Mouse (Mus musculus) embryonic facial prominence, embryonic 15.5 days (tissue): ENCODE measurements around the gene Ptgis. TPM values are rescaled to one million over a fixed set of nuclear protein-coding genes. Genes with fewer than 3 reads are reported as not detected.
A peak's percentile ranks its signal among the peaks of the same experiment; 100 is the strongest.

ENCODE experiments used
- ATAC-seq: fragments of 200-750 bp; cut with Nextera tagmentation; 2 replicates; pipeline ENCODE4 v1.8.0; 2017; ENCODE audit warnings: low read depth, moderate TSS enrichment; ENCODE audit not compliant: insufficient number of reproducible peaks, low FRiP score, low TSS enrichment
- H3K27ac ChIP-seq: fragments of 300-500 bp; sonication (generic); replicated peaks from 2 replicates; pipeline ENCODE4 v1.5.1; 2015; ENCODE audit warnings: mild to moderate bottlenecking, inconsistent platforms
- H3K27me3 ChIP-seq: fragments of 300-500 bp; sonication (generic); 2 replicates; pipeline ENCODE4 v1.6.1; 2015; ENCODE audit warnings: inconsistent platforms
- H3K36me3 ChIP-seq: fragments of 300-500 bp; sonication (generic); 2 replicates; pipeline ENCODE4 v1.6.1; 2015; ENCODE audit warnings: mild to moderate bottlenecking, inconsistent platforms
- H3K4me1 ChIP-seq: fragments of 300-500 bp; sonication (generic); 2 replicates; pipeline ENCODE4 v1.6.1; 2015; ENCODE audit warnings: inconsistent platforms
- H3K4me2 ChIP-seq: fragments of 300-500 bp; sonication (generic); replicated peaks from 2 replicates; pipeline ENCODE4 v1.6.1; 2015; ENCODE audit warnings: mild to moderate bottlenecking, inconsistent platforms
- H3K4me3 ChIP-seq: fragments of 300-500 bp; sonication (generic); replicated peaks from 2 replicates; pipeline ENCODE4 v1.5.1; 2015; ENCODE audit warnings: mild to moderate bottlenecking, inconsistent platforms
- H3K9ac ChIP-seq: fragments of 300-500 bp; sonication (generic); 2 replicates; pipeline ENCODE4 v1.6.1; 2015; ENCODE audit warnings: inconsistent platforms
- H3K9me3 ChIP-seq: fragments of 300-500 bp; sonication (generic); replicated peaks from 2 replicates; pipeline ENCODE4 v1.6.1; 2016; ENCODE audit warnings: inconsistent platforms
- WGBS: fragments of 180-500 bp; shearing (Covaris S2); methylation state at CpG from one replicate; pipeline ENCODE4 v1.1.7; 2015; 5-methylcytosine and 5-hydroxymethylcytosine counted together
- polyA plus RNA-seq: library from polyadenylated mRNA; unstranded; fragments of >200 nt; fragmentation: Nextera tagmentation; extraction: Ambion mirVana; gene quantifications from 2 replicates; pipeline ENCODE4 v1.2.1, GENCODE M21; 2015

Gene Ptgis
- polyA plus RNA-seq, 1 experiment from 2014 or later, result 33.1 TPM

DNA sequence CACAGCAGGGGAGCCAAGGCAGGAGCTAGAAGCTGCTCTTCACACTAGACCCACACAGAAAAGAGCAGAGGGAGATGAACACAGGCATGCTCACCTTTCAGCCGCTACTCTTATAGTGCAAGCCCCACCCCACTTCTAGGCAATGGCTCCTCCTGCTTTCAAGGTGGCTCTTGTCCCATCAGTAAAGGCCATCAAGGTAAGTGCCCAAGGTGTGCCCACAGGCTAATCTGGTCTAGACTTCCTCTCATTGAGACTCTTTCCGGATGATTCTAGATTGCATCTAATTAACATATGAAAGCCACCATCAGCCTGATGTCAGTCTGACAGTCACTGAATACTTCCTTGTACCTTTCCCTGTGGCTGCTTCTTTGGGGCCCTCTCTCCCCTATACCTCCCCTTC, 7.4 kb upstream of the Ptgis start:
- Histone ChIP-seq H3K9me3 (no peaks in the 10 kb centered on the region), H3K9ac (no peak overlapping the region), H3K4me2 (no peak overlapping the region), H3K4me1 (peaks cover 18% of the 10 kb centered on the region), H3K27ac (no peak overlapping the region), H3K4me3 (no peak overlapping the region), H3K27me3 (no peaks in the 10 kb centered on the region), H3K36me3 (no peaks in the 10 kb centered on the region)
- ATAC-seq, result no peak
- 37% methylated on average over 2 of the region's 2 CpGs for WGBS

DNA sequence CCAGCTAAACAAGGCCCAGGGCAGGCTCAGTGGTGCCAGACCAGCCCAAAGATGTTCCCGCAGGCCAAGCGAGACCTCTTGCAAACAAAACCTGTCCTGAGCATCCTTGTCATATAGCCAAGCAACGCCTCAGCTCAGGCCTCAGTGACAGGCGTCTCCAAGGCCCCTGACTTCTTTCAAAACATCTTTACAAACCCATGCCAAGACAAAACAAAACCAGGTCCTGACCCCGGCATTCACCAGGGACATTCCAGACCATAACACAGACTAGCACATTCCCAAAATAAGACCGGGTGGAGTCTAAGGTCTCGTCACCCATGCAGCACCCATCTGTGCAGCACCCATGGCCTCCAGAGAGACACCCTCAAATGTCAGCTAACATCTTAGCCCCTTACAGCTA, 6.3 kb upstream of the Ptgis start:
- whole genome bisulfite sequencing, result 82% methylated on average over 7 of the region's 7 CpGs
- Histone ChIP-seq H3K27ac (no peak overlapping the region), H3K9me3 (no peaks in the 10 kb centered on the region), H3K4me3 (no peak overlapping the region), H3K4me1 (peaks cover 18% of the 10 kb centered on the region), H3K4me2 (no peak overlapping the region), H3K27me3 (0 out of 2 replicates have a peak, but pooled peaks cover 6% of the 10 kb centered on the region), H3K36me3 (no peaks in the 10 kb centered on the region), H3K9ac (no peak overlapping the region)
- ATAC-seq, result no peak

DNA sequence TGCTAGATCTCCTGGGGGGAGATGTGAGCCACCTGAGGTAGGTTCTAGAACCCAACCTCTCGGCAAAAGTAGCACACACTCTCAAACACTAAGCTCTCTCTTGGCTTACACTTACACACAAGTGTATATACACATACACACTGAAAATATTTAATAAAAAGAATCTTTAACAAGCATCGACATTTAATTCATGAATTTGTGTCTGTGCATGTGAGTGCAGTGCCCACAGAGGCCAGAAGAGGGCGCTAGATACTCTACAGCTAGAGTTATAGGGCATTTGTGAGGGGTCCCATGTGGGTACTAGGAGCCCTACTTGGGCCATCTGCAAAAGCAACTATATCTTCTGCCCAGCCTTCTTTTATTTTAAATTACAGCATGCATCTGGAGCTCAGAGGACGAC, 4.5 kb upstream of the Ptgis start:
- ATAC-seq, result no peak
- Histone ChIP-seq H3K27me3 (peaks cover 22% of the 10 kb centered on the region; the same call in 1 of the 2 replicates), H3K27ac (no peak overlapping the region), H3K4me3 (no peak overlapping the region), H3K9ac (no peak overlapping the region), H3K4me2 (no peak overlapping the region), H3K36me3 (no peaks in the 10 kb centered on the region), H3K4me1 (peaks cover 10% of the 10 kb centered on the region), H3K9me3 (no peaks in the 10 kb centered on the region)
- WGBS, result 72% methylated on average over 4 of the region's 4 CpGs

DNA sequence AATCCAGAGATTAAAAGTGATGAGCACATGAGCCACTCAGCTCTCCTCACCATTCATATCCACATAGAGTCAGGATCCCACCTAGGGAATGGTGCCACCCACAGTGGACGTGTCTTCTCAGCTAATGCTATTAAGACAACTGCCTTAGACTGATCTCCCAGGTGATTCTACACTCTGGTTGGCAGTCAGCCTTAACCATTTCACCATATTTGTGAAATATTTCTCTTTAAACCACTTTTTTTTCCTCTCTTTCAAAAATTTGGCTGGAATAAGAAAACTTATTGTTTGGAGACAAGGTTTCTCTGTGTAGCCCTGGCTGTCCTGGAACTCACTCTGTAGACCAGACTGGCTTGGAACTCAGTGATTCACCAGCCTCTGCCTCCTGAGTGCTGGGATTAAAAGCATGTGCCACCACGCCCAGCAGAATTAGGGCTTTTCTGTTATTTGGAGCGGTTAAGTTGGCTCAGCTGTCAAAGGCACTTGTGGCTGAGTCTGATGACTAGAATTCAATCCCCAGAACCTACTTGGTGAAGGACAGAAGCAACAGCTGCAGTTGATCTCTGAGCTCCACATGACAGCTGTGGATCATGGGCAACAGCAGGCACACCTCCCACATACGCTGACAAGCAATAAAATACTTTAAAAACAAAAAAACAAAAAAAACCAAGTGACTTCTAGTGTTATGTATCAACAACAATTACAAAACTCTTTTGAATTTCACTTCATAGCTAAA, 3.6 kb upstream of the Ptgis start:
- Histone ChIP-seq H3K4me1 (peaks cover 12% of the 10 kb centered on the region), H3K9me3 (no peaks in the 10 kb centered on the region), H3K4me2 (no peak overlapping the region), H3K27me3 (peaks cover 31% of the 10 kb centered on the region), H3K36me3 (no peaks in the 10 kb centered on the region), H3K9ac (no peak overlapping the region), H3K27ac (peak overlapping the region; percentile 17; the same call in 1 of the 2 replicates), H3K4me3 (no peak overlapping the region)
- 65% methylated on average over 4 of the region's 4 CpGs for WGBS
- ATAC-seq, result no peak

DNA sequence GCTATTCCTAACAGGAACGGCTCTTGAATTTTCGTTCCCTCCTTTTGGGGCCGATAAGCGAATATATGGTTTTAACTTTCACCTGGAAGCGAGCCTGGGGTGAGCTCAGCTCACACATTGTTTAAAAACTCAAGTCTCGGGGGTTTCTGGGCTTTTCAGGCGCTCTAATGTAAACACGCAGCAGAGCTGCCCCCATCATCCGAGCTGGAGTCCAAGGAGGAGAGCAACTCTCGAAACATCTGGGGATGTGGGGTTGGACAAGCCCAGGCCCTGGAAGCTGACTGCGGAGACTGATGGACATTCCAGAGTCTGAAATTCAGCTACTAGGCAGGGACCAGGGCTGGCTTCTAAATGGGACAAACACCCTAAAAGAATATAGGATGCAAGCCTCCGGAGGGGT, 1.1 kb downstream of the Ptgis start:
- H3K4me3 ChIP-seq, result peak overlapping the region; percentile 47
- H3K4me2 ChIP-seq, result peak overlapping the region; percentile 65
- WGBS, result 13% methylated on average over 12 of the region's 12 CpGs
- H3K9ac ChIP-seq, result no peak overlapping the region
- ATAC-seq, result no peak
- H3K4me1 ChIP-seq, result peaks cover 25% of the 10 kb centered on the region
- H3K27ac ChIP-seq, result no peak overlapping the region; the same call in 1 of the 2 replicates
- peaks cover 45% of the 10 kb centered on the region for H3K27me3 ChIP-seq
- H3K9me3 ChIP-seq, result no peaks in the 10 kb centered on the region
- no peaks in the 10 kb centered on the region for H3K36me3 ChIP-seq

DNA sequence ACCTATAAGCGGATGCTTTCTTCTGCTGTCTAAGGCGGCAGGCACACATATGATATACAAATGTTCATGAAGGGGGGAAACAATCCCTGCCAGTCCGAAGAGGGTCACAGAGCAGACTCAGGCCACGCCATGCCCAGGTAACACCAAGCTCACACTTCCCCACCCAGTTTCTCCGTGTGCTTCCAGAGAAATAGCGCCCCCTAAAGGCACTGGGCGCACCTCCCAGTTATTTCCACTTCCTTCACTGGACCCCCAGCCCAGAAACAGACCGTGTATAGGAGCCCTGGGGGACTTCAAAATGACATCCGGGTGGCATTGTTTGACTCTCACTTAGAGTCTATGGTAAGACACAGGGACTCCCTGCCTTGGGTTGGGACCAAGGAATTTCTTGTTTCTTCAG, 3.2 kb downstream of the Ptgis start:
- Histone ChIP-seq H3K36me3 (no peaks in the 10 kb centered on the region), H3K9ac (no peak overlapping the region), H3K9me3 (no peaks in the 10 kb centered on the region), H3K4me3 (no peak overlapping the region), H3K4me1 (peaks cover 44% of the 10 kb centered on the region), H3K4me2 (no peak overlapping the region), H3K27ac (no peak overlapping the region), H3K27me3 (peaks cover 44% of the 10 kb centered on the region)
- WGBS, result 78% methylated on average over 9 of the region's 9 CpGs
- ATAC-seq, result no peak

DNA sequence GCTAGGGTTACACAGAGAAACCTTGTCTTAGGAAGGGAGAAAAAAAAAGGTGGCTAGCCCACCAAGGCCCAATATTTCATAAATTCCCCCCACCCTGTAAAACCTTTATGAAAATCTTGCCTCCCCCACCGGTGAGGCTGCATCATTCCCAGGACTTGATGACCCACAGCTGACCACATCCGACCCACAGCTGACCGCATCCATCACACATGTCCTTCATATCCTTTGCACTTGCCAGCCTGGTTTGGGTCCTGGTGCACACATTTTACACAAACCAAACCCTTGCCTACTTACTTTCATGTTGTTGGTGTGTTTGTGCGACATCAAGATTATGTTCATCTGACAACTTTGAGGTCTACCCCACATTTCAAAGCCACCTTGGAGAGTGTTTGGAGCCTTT, 4.2 kb downstream of the Ptgis start:
- Histone ChIP-seq H3K4me1 (peaks cover 53% of the 10 kb centered on the region), H3K36me3 (no peaks in the 10 kb centered on the region), H3K9me3 (no peaks in the 10 kb centered on the region), H3K4me2 (no peak overlapping the region), H3K27ac (no peak overlapping the region), H3K9ac (no peak overlapping the region), H3K27me3 (peaks cover 34% of the 10 kb centered on the region), H3K4me3 (no peak overlapping the region)
- ATAC-seq, result no peak
- 92% methylated on average over 4 of the region's 4 CpGs for WGBS

DNA sequence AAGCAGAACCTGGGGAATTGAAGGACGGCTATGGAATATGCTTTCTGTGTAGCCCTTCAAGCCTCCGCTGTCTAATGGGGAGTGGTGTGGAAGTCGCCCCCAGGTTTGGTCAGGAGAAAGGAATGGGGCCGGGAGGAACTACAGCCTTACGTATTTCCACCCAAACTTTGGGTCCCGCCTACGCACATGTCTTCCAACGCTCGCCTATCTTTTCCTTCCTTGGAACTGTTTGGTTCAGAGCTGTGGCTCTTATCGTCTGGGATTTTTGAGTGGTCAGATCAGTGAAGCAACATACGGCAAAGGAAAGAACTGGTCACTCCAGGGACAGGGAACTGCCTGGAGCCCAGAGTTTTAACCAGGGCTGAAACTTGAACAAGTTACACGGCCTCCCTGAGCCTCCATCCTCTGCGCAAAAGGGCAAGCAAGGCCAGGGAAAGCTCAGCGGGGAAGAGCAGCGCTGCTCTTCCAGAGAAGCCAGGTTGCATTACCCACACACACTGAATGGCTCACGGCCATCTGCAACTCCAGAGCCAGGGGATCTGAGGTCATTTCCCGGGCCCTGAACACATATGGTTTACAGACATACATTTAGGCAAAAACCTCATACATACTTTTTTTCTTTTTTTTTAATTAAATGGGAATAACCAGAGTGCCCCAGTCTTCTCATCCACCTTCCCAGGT, 4.9 kb downstream of the Ptgis start:
- H3K36me3 ChIP-seq, result no peaks in the 10 kb centered on the region
- H3K27ac ChIP-seq, result no peak overlapping the region; the same call in 1 of the 2 replicates
- H3K4me3 ChIP-seq, result no peak overlapping the region
- H3K4me2 ChIP-seq, result no peak overlapping the region
- H3K9me3 ChIP-seq, result no peaks in the 10 kb centered on the region
- peaks cover 51% of the 10 kb centered on the region for H3K4me1 ChIP-seq
- no peak for ATAC-seq
- 69% methylated on average over 17 of the region's 17 CpGs for WGBS
- H3K27me3 ChIP-seq, result peaks cover 29% of the 10 kb centered on the region
- no peak overlapping the region for H3K9ac ChIP-seq

DNA sequence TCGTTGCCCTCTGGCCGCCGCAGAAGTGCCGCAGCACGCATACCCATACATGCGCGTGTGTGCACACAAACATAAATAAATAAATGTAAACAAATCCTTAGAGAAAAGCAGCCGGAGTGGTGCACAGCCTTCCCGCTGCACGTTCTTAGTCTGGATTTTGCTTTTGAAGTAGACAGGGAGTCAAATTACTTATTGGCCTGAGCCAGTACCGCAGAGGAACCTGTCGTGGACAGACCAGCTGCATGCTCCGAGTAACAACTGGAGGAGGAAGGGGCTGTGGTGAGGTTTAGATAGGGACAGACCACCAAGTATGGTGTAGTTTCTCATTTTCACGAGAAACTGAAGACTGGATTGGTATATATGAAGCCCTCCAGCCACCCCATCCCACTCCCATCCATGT, 6.6 kb downstream of the Ptgis start:
- 25% methylated on average over 14 of the region's 14 CpGs for WGBS
- Histone ChIP-seq H3K36me3 (no peaks in the 10 kb centered on the region), H3K4me1 (peaks cover 40% of the 10 kb centered on the region), H3K4me2 (0 out of 2 replicates have a peak overlapping the region, but pooled peaks have one; percentile 11), H3K9ac (no peak overlapping the region), H3K27me3 (peaks cover 12% of the 10 kb centered on the region), H3K27ac (peak overlapping the region; percentile 51; the same call in 1 of the 2 replicates), H3K4me3 (no peak overlapping the region), H3K9me3 (no peaks in the 10 kb centered on the region)
- ATAC-seq, result no peak

DNA sequence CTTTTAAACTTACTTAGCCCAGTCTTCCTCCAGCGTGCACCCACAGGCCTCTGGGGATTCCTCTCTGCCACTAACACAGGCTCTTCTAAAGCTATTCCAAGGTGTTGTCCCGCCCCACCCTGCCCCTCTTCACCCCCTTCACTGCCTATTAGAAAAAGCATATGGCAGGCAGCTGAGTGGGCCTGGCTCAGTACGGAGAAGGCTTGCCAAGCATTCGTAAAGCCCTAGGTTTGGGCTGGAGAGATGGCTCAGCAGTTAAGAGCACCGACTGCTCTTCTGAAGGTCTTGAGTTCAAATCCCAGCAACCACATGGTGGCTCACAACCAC, 7.4 kb downstream of the Ptgis start:
- 50% methylated on average over 5 of the region's 5 CpGs for WGBS
- no peak overlapping the region for H3K4me2 ChIP-seq
- no peak for ATAC-seq
- no peak overlapping the region for H3K9ac ChIP-seq
- peaks cover 40% of the 10 kb centered on the region for H3K4me1 ChIP-seq
- H3K27ac ChIP-seq, result no peak overlapping the region
- H3K36me3 ChIP-seq, result no peaks in the 10 kb centered on the region
- H3K4me3 ChIP-seq, result no peak overlapping the region
- peaks cover 4% of the 10 kb centered on the region; the same call in 1 of the 2 replicates for H3K27me3 ChIP-seq
- no peaks in the 10 kb centered on the region for H3K9me3 ChIP-seq

DNA sequence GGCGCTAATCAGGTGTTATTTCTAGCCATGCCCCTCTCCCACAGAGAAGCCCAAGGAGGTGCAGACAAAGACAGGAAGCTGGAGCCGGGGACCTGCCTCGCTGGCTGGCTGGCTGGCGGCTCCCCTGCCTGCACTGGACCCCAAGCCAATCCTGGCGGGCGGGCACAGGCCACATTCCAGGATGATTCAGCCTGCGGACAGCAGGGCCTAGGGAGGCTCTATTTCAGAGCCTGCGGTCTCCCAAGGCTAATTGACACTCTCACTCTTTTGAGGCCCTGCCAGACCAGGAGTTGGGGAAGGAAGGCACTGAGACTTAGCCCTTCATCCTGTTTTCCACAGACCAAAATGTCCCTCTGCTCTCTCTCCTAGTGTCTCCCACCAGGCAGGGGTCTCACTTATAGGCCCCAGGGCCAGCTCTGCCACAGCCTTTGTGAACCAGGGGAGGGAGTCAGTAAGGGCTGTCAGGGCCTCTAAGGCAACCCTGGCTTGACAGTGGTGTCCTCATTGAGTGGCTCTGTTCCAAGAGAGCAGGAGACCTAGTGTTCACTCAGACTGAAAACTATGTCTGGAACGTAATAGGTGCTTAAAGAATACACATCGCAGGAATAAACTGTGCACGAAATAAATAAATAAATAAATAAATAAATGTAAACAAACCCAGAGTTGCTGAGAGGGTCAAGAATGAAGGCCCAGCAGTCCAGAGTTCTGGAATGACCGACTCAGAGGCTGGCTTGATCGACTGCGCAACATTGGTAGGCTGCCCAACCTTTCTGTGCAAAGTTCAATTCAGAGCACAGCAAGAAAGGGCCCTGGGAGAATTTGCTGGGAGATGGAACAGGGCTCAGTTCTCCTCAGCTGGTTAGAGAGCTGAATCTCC, 8.0 kb downstream of the Ptgis start:
- Histone ChIP-seq H3K4me2 (no peak overlapping the region), H3K9ac (no peak overlapping the region), H3K4me1 (peaks cover 40% of the 10 kb centered on the region), H3K27me3 (no peaks in the 10 kb centered on the region), H3K36me3 (no peaks in the 10 kb centered on the region), H3K4me3 (no peak overlapping the region), H3K9me3 (no peaks in the 10 kb centered on the region), H3K27ac (no peak overlapping the region)
- 55% methylated on average over 14 of the region's 14 CpGs for WGBS
- peak; percentile 69 for ATAC-seq
